Mouse (Mus musculus) kidney, embryonic 15.5 days (tissue): Measurements from ENCODE around the gene Gm136. TPM values are rescaled to one million over a fixed set of nuclear protein-coding genes. Genes with fewer than 3 reads are reported as not detected.

Experiments
- ATAC-seq: fragments of 200-750 bp; cut with Nextera tagmentation; replicated peaks from 2 replicates; pipeline ENCODE4 v1.8.0; 2017; ENCODE audit warnings: moderate TSS enrichment; ENCODE audit not compliant: low FRiP score
- H3K27ac ChIP-seq: fragments of 300-500 bp; sonication (generic); 2 replicates; pipeline ENCODE4 v1.5.1; 2015; ENCODE audit warnings: mild to moderate bottlenecking, inconsistent platforms
- H3K27me3 ChIP-seq: fragments of 300-500 bp; sonication (generic); 2 replicates; pipeline ENCODE4 v1.6.1; 2015; ENCODE audit warnings: inconsistent platforms
- H3K36me3 ChIP-seq: fragments of 300-500 bp; sonication (generic); 2 replicates; pipeline ENCODE4 v1.6.1; 2015; ENCODE audit warnings: inconsistent platforms
- H3K4me1 ChIP-seq: fragments of 300-500 bp; sonication (generic); 2 replicates; pipeline ENCODE4 v1.6.1; 2015; ENCODE audit warnings: inconsistent platforms
- H3K4me2 ChIP-seq: fragments of 300-500 bp; sonication (generic); 2 replicates; pipeline ENCODE4 v1.6.1; 2015; ENCODE audit warnings: moderate library complexity, mild to moderate bottlenecking, inconsistent platforms
- H3K4me3 ChIP-seq: fragments of 300-500 bp; sonication (generic); replicated peaks from 2 replicates; pipeline ENCODE4 v1.5.1; 2015; ENCODE audit warnings: mild to moderate bottlenecking, inconsistent platforms
- H3K9ac ChIP-seq: fragments of 300-500 bp; sonication (generic); 2 replicates; pipeline ENCODE4 v1.6.1; 2015; ENCODE audit warnings: mild to moderate bottlenecking, inconsistent platforms
- H3K9me3 ChIP-seq: fragments of 300-500 bp; sonication (generic); replicated peaks from 2 replicates; pipeline ENCODE4 v1.6.1; 2016; ENCODE audit warnings: inconsistent platforms
- WGBS: fragments of 180-500 bp; shearing (Covaris S2); methylation state at CpG from one replicate; pipeline ENCODE4 v1.1.7; 2015; ENCODE audit warnings: mixed read lengths; 5-methylcytosine and 5-hydroxymethylcytosine counted together
- polyA plus RNA-seq: library from polyadenylated mRNA; unstranded; fragments of >200 nt; fragmentation: Nextera tagmentation; extraction: Ambion mirVana; gene quantifications from 2 replicates; pipeline ENCODE4 v1.2.1, GENCODE M21; 2015

The Gm136 gene
- polyA plus RNA-seq, result not detected in 2 replicates

GRCm38 (mm10) chr4:34756163-34756562 is at the start of gene Gm136:
TSS of gene Gm136 (minus strand) at chr4:34756263.
- H3K27ac ChIP-seq, result no peak within 1 kb of the TSS
- no peaks in the 10 kb centered on the region for H3K9me3 ChIP-seq
- H3K4me3 ChIP-seq, result no peak within 1 kb of the TSS
- no peak within 1 kb of the TSS for H3K4me2 ChIP-seq
- no peak for ATAC-seq
- no peaks in the 10 kb centered on the region for H3K36me3 ChIP-seq
- 77% methylated on average over 1 of the region's 1 CpGs for WGBS
- H3K27me3 ChIP-seq, result no peaks in the 10 kb centered on the region
- no peaks in the 10 kb centered on the region for H3K4me1 ChIP-seq
- no peak within 1 kb of the TSS for H3K9ac ChIP-seq

GRCm38 (mm10) chr4:34801166-34802034 is 45.3 kb upstream of the Gm136 start:
- no peak overlapping the region for H3K9ac ChIP-seq
- no peak overlapping the region for H3K27ac ChIP-seq
- H3K4me2 ChIP-seq, result no peak overlapping the region
- no peaks in the 10 kb centered on the region for H3K4me1 ChIP-seq
- H3K4me3 ChIP-seq, result no peak overlapping the region
- no peaks in the 10 kb centered on the region for H3K27me3 ChIP-seq
- no peak for ATAC-seq
- WGBS, result 86% methylated on average over 14 of the region's 14 CpGs
- H3K9me3 ChIP-seq, result no peaks in the 10 kb centered on the region
- H3K36me3 ChIP-seq, result peaks cover 25% of the 10 kb centered on the region

- no peaks in the 10 kb centered on the region for H3K27me3 ChIP-seq
- H3K4me1 ChIP-seq, result no peaks in the 10 kb centered on the region
- no peak overlapping the region for H3K27ac ChIP-seq
- H3K4me3 ChIP-seq, result no peak overlapping the region
- 0 out of 2 replicates have a peak, but pooled peaks cover 5% of the 10 kb centered on the region for H3K36me3 ChIP-seq
- no peak overlapping the region for H3K4me2 ChIP-seq
- no peak for ATAC-seq
- H3K9me3 ChIP-seq, result no peaks in the 10 kb centered on the region
- no peak overlapping the region for H3K9ac ChIP-seq
- 91% methylated on average over 2 of the region's 2 CpGs for WGBS
These were observed 41.9 kb upstream of the Gm136 start for GRCm38 (mm10) chr4:34798005-34798404.

GRCm38 (mm10) chr4:34797294-34797983 is 41.4 kb upstream of the Gm136 start:
- 78% methylated on average over 8 of the region's 8 CpGs for WGBS
- H3K27ac ChIP-seq, result no peak overlapping the region

GRCm38 (mm10) chr4:34796294-34796693 is 40.2 kb upstream of the Gm136 start:
- Histone ChIP-seq H3K9me3 (no peaks in the 10 kb centered on the region), H3K4me1 (no peaks in the 10 kb centered on the region), H3K27me3 (no peaks in the 10 kb centered on the region), H3K9ac (no peak overlapping the region), H3K4me3 (no peak overlapping the region), H3K4me2 (no peak overlapping the region), H3K36me3 (no peaks in the 10 kb centered on the region), H3K27ac (no peak overlapping the region)
- no peak for ATAC-seq
- WGBS, result 70% methylated on average over 5 of the region's 5 CpGs

More at GRCm38 (mm10) chr4:34797294-34797983, 41.4 kb upstream of the Gm136 start:
- no peaks in the 10 kb centered on the region for H3K9me3 ChIP-seq
- ATAC-seq, result no peak
- no peaks in the 10 kb centered on the region for H3K27me3 ChIP-seq
- no peak overlapping the region for H3K4me2 ChIP-seq
- H3K9ac ChIP-seq, result no peak overlapping the region
- H3K4me3 ChIP-seq, result no peak overlapping the region
- no peaks in the 10 kb centered on the region for H3K4me1 ChIP-seq
- 0 out of 2 replicates have a peak, but pooled peaks cover 1% of the 10 kb centered on the region for H3K36me3 ChIP-seq

GRCm38 (mm10) chr4:34786476-34786875 is 30.4 kb upstream of the Gm136 start:
- no peak overlapping the region for H3K4me3 ChIP-seq
- H3K4me1 ChIP-seq, result no peaks in the 10 kb centered on the region
- no peak overlapping the region for H3K27ac ChIP-seq
- H3K36me3 ChIP-seq, result no peaks in the 10 kb centered on the region
- WGBS, result 83% methylated on average over 3 of the region's 3 CpGs
- no peaks in the 10 kb centered on the region for H3K9me3 ChIP-seq
- H3K27me3 ChIP-seq, result no peaks in the 10 kb centered on the region
- no peak for ATAC-seq
- H3K9ac ChIP-seq, result no peak overlapping the region
- H3K4me2 ChIP-seq, result no peak overlapping the region

- no peaks in the 10 kb centered on the region for H3K9me3 ChIP-seq
- ATAC-seq, result no peak
- WGBS, result 70% methylated on average over 2 of the region's 2 CpGs
These were observed 29.6 kb upstream of the Gm136 start for GRCm38 (mm10) chr4:34785646-34786045.

GRCm38 (mm10) chr4:34784865-34785264 is 28.8 kb upstream of the Gm136 start:
- Histone ChIP-seq H3K9ac (no peak overlapping the region), H3K27ac (no peak overlapping the region), H3K4me1 (no peaks in the 10 kb centered on the region), H3K9me3 (no peaks in the 10 kb centered on the region), H3K4me3 (no peak overlapping the region), H3K27me3 (no peaks in the 10 kb centered on the region), H3K4me2 (no peak overlapping the region), H3K36me3 (no peaks in the 10 kb centered on the region)
- WGBS, result 59% methylated on average over 5 of the region's 5 CpGs
- no peak for ATAC-seq

More at GRCm38 (mm10) chr4:34785646-34786045, 29.6 kb upstream of the Gm136 start:
- Histone ChIP-seq H3K36me3 (no peaks in the 10 kb centered on the region), H3K9ac (no peak overlapping the region), H3K4me1 (no peaks in the 10 kb centered on the region), H3K4me2 (no peak overlapping the region), H3K27ac (no peak overlapping the region), H3K27me3 (no peaks in the 10 kb centered on the region), H3K4me3 (no peak overlapping the region)

GRCm38 (mm10) chr4:34782730-34783129 is 26.7 kb upstream of the Gm136 start:
- no peak overlapping the region for H3K4me2 ChIP-seq
- H3K9me3 ChIP-seq, result no peaks in the 10 kb centered on the region
- H3K4me1 ChIP-seq, result 0 out of 2 replicates have a peak, but pooled peaks cover under 1% of the 10 kb centered on the region
- H3K27ac ChIP-seq, result no peak overlapping the region
- H3K36me3 ChIP-seq, result no peaks in the 10 kb centered on the region
- H3K4me3 ChIP-seq, result no peak overlapping the region
- ATAC-seq, result no peak
- WGBS, result 41% methylated on average over 4 of the region's 4 CpGs
- no peaks in the 10 kb centered on the region for H3K27me3 ChIP-seq
- no peak overlapping the region for H3K9ac ChIP-seq

GRCm38 (mm10) chr4:34777677-34778527 is 21.8 kb upstream of the Gm136 start, which contains the start of gene Smim8:
TSS of gene Smim8 (minus strand) at chr4:34778423.
- Histone ChIP-seq H3K27me3 (no peaks in the 10 kb centered on the region), H3K9me3 (no peaks in the 10 kb centered on the region), H3K4me2 (peak within 1 kb of the TSS; percentile 71), H3K4me1 (0 out of 2 replicates have a peak, but pooled peaks cover 3% of the 10 kb centered on the region), H3K36me3 (no peaks in the 10 kb centered on the region), H3K9ac (peak within 1 kb of the TSS; percentile 60), H3K27ac (peak within 1 kb of the TSS; percentile 65), H3K4me3 (peak within 1 kb of the TSS; percentile 61)
- ATAC-seq, result peak; percentile 97
- 5% methylated on average over 40 of the region's 40 CpGs for WGBS

GRCm38 (mm10) chr4:34771652-34772371 is 15.7 kb upstream of the Gm136 start:
- H3K4me3 ChIP-seq, result no peak overlapping the region
- H3K9ac ChIP-seq, result no peak overlapping the region
- H3K36me3 ChIP-seq, result peaks cover 28% of the 10 kb centered on the region; the same call in 1 of the 2 replicates
- H3K27ac ChIP-seq, result no peak overlapping the region
- H3K9me3 ChIP-seq, result no peaks in the 10 kb centered on the region
- no peak for ATAC-seq
- 11% methylated on average over 8 of the region's 8 CpGs for WGBS
- H3K4me1 ChIP-seq, result peaks cover 5% of the 10 kb centered on the region; the same call in 1 of the 2 replicates
- H3K27me3 ChIP-seq, result no peaks in the 10 kb centered on the region
- no peak overlapping the region for H3K4me2 ChIP-seq
